14 mouse cellular contexts compared by ENCODE assay signal in the genomic region with DNA sequence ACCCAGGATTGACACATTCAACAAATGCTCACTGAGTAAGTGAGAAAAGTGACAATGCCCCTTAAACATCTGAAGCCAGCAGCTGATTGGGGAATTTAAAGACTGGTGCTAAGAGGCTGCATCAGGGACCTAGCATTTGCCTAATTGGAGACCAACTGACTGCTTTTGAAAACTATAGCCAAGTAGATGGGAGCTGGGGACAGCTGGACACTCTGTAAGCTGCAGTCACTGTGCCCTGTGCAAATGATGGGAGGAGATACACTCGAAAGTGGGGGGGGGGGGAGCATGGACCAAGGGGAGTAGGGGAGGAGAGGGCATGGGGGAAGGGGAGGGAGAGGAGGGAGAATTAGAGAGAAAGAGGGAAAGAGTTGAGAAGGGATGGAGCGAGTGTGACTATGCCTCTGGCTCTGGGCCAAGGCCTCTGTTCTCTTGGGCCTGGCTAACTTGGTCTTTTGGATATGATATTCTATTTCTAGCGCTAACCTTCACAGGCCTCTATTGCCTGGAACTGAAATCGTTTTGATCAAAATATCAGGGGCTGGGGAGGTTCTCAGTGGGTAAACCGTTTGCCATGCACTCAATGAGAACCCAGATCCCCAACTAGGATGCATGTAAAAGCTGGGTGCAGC. TPM values are rescaled to one million over a fixed set of nuclear protein-coding genes. Genes with fewer than 3 reads are reported as not detected.
DNase-seq lines count a peak whose midpoint lies in the region; ATAC-seq lines count a peak whose summit lies in the region.
"Had no signal": no experiment of that assay in that cellular context is flagged by ENCODE, and none has a peak within 500 bp of the region (broad histone marks: within the 10 kb centered on the region; RNA-seq: fewer than 3 reads in every experiment).

No protein-coding gene starts in this region.

- no peak overlapping the region for H3K4me2 ChIP-seq in kidney, embryonic 15.5 days

- no peak overlapping the region for H3K4me3 ChIP-seq in kidney, embryonic 15.5 days (replicated peaks)
- H3K4me3 ChIP-seq: heart, adult 2 months; megakaryocyte, embryonic 14.5 days had no signal

- H3K36me3 ChIP-seq in kidney, embryonic 15.5 days, result no peaks in the 10 kb centered on the region

- intact Hi-C loops in heart, postnatal 10 days (cut with DNase I), result no loop called here

- no peak overlapping the region for H3K27ac ChIP-seq in kidney, embryonic 15.5 days
- H3K27ac ChIP-seq: heart, adult 2 months had no signal

- WGBS in kidney, embryonic 15.5 days, result 64% methylated on average over 5 of the region's 5 CpGs

- H3K9me3 ChIP-seq in kidney, embryonic 15.5 days (replicated peaks), result no peaks in the 10 kb centered on the region

- H3K9ac ChIP-seq in kidney, embryonic 15.5 days, result no peak overlapping the region
- H3K9ac ChIP-seq: liver, postnatal 0 days had no signal

- H3K27me3 ChIP-seq in kidney, embryonic 15.5 days, result no peaks in the 10 kb centered on the region

- ATAC-seq in kidney, embryonic 15.5 days (replicated peaks; ENCODE audit: low FRiP score), result no peak
- ATAC-seq: intestine, postnatal 0 days; liver, postnatal 0 days had no signal

- no peaks in the 10 kb centered on the region for H3K4me1 ChIP-seq in kidney, embryonic 15.5 days

- peak; percentile 20 to 47 for DNase-seq in cerebellum, postnatal 14 days
- no peak for DNase-seq in cerebellum, adult 9-11 months
- peak; percentile 8 to 16 for DNase-seq in kidney, postnatal 4 days
- DNase-seq in adrenal gland, postnatal 25 days, result peak; percentile 58
- peak; percentile 37 to 50 for DNase-seq in heart, postnatal 10 days
- DNase-seq in neural tube, embryonic 10.5 days (ENCODE audit: extremely low spot score, low spot score), result no peak
- DNase-seq in layer of hippocampus, postnatal 10 days (ENCODE audit: low spot score in 2 of 2), result no peak
- DNase-seq: embryo, embryonic 11 days; liver, postnatal 0 days; spleen, adult 18-20 months had no signal

RNA-seq across cellular contexts. Expression of a gene that starts 22.3 kb away (rescaled TPM):
- polyA plus RNA-seq in kidney, embryonic 15.5 days (2015; fragmentation: Nextera tagmentation; extraction: Ambion mirVana), result 1.1 and 1.8 TPM in 2 replicates
- total RNA-seq in adrenal gland, postnatal 25 days (2021), result 0.62 and 1.2 TPM in 2 replicates
- total RNA-seq in heart, postnatal 10 days (2021), result 100 to 1,000 TPM; 205 to 214 TPM
- under 1 TPM; 0.33 to 0.41 TPM for total RNA-seq in layer of hippocampus, postnatal 10 days (2021)
- polyA plus RNA-seq: liver, postnatal 0 days had no signal

Comparison
In these comparisons a context has a peak if more than half of its experiments do, and no peak if none do; other contexts are left out.
1. DNase-seq: peak in cerebellum, postnatal 14 days (2 of 2), kidney, postnatal 4 days (2 of 2), adrenal gland, postnatal 25 days (single experiment) and heart, postnatal 10 days (2 of 2); none in cerebellum, adult 9-11 months (single experiment), neural tube, embryonic 10.5 days (single experiment) and layer of hippocampus, postnatal 10 days (0 of 2).
2. RNA of a gene that starts 22.3 kb away (total RNA-seq): 205 to 214 TPM in heart, postnatal 10 days; 0.62 to 1.2 TPM in adrenal gland, postnatal 25 days and 0.33 to 0.41 TPM in layer of hippocampus, postnatal 10 days; every median in the first group is over 10 times any median in the second.